In genomic region chr11:45897392-45897791, GRCm38 (mm10) we compare ENCODE assay signal across 25 mouse cellular contexts.
"Had no signal": no experiment of that assay in that cellular context is flagged by ENCODE, and none has a peak within 500 bp of the region (broad histone marks: within the 10 kb centered on the region; RNA-seq: fewer than 3 reads in every experiment).

No protein-coding gene starts in this region.

- H3K9me3 ChIP-seq: heart, embryonic 13.5 days; heart, embryonic 15.5 days; hindbrain, embryonic 13.5 days; hindbrain, embryonic 15.5 days; kidney, embryonic 15.5 days; limb, embryonic 13.5 days; limb, embryonic 15.5 days; liver, embryonic 12.5 days had no signal

- H3K4me1 ChIP-seq: liver, embryonic 12.5 days had no signal

- ATAC-seq: hindbrain, postnatal 0 days; intestine, postnatal 0 days; liver, embryonic 12.5 days had no signal

- H3K9ac ChIP-seq: heart, embryonic 13.5 days; heart, embryonic 15.5 days; hindbrain, embryonic 13.5 days; hindbrain, embryonic 15.5 days; kidney, embryonic 15.5 days; limb, embryonic 13.5 days; limb, embryonic 15.5 days; liver, embryonic 12.5 days; liver, embryonic 14.5 days had no signal

- DNase-seq: gastrocnemius, postnatal 10 days; gastrocnemius, postnatal 25 days; heart, adult 2 months; heart, postnatal 14 days; heart, postnatal 36 days; kidney, adult 18-20 months; kidney, adult 8-10 months; kidney, postnatal 14 days; kidney, postnatal 36 days; layer of hippocampus, adult 9-11 months; layer of hippocampus, postnatal 36 days; left cerebral cortex, postnatal 4 days had no signal

- H3K4me2 ChIP-seq: heart, embryonic 11.5 days; heart, embryonic 13.5 days; heart, embryonic 15.5 days; hindbrain, embryonic 13.5 days; hindbrain, embryonic 15.5 days; kidney, embryonic 15.5 days; limb, embryonic 13.5 days; limb, embryonic 15.5 days; liver, embryonic 12.5 days had no signal

- H3K4me3 ChIP-seq: heart, adult 2 months; heart, embryonic 13.5 days; heart, embryonic 15.5 days; hindbrain, embryonic 13.5 days; hindbrain, embryonic 15.5 days; kidney, embryonic 15.5 days; limb, embryonic 13.5 days; limb, embryonic 15.5 days; liver, embryonic 12.5 days had no signal

- H3K27ac ChIP-seq: heart, adult 2 months; heart, embryonic 15.5 days; hindbrain, embryonic 13.5 days; hindbrain, embryonic 15.5 days; hindbrain, postnatal 0 days; kidney, embryonic 15.5 days; kidney, postnatal 0 days; limb, embryonic 13.5 days; limb, embryonic 15.5 days; liver, embryonic 14.5 days had no signal

- H3K27me3 ChIP-seq: heart, embryonic 13.5 days; heart, embryonic 15.5 days; hindbrain, embryonic 13.5 days; hindbrain, embryonic 15.5 days; kidney, embryonic 15.5 days; limb, embryonic 13.5 days; limb, embryonic 15.5 days; liver, embryonic 12.5 days had no signal
